Mouse (Mus musculus) heart, embryonic 10.5 days (tissue): ENCODE measurements around the gene Stk11. TPM values are rescaled to one million over a fixed set of nuclear protein-coding genes. Genes with fewer than 3 reads are reported as not detected.
"Not testable (repeated sequence)": the region's sequence is repeated elsewhere in the genome, so short reads cannot be mapped to it uniquely, and the experiment has no call there.

Experiments
- DNase-seq: peaks from one replicate; pipeline ENCODE4 v3.0.0-alpha.2; 2017; ENCODE audit warnings: low spot score
- H3K27ac ChIP-seq: fragments of 300-500 bp; sonication (generic); 2 replicates; pipeline ENCODE4 v1.5.1; 2016; ENCODE audit warnings: mild to moderate bottlenecking
- H3K27me3 ChIP-seq: fragments of 300-500 bp; sonication (generic); 2 replicates; pipeline ENCODE4 v1.6.1; 2016; ENCODE audit warnings: mild to moderate bottlenecking; ENCODE audit not compliant: poor library complexity, insufficient read depth, severe bottlenecking
- H3K36me3 ChIP-seq: fragments of 300-500 bp; sonication (generic); 2 replicates; pipeline ENCODE4 v1.6.1; 2016; ENCODE audit warnings: mild to moderate bottlenecking, moderate library complexity
- H3K4me1 ChIP-seq: fragments of 300-500 bp; sonication (generic); 2 replicates; pipeline ENCODE4 v1.6.1; 2016; ENCODE audit warnings: mild to moderate bottlenecking
- H3K4me3 ChIP-seq: fragments of 300-500 bp; sonication (generic); 2 replicates; pipeline ENCODE4 v1.5.1; 2016; ENCODE audit warnings: mild to moderate bottlenecking, moderate library complexity
- H3K9me3 ChIP-seq: fragments of 300-500 bp; sonication (generic); 2 replicates; pipeline ENCODE4 v1.6.1; 2016; ENCODE audit warnings: mild to moderate bottlenecking, moderate library complexity
- WGBS: fragments of 180-500 bp; shearing (Covaris S2); methylation state at CpG from one replicate; pipeline ENCODE4 v1.1.7; 2016; 5-methylcytosine and 5-hydroxymethylcytosine counted together
- polyA plus RNA-seq: library from polyadenylated mRNA; unstranded; fragments of >200 nt; fragmentation: Nextera tagmentation; extraction: Ambion mirVana; gene quantifications from 2 replicates; pipeline ENCODE4 v1.2.1, GENCODE M21; 2016

The Stk11 gene
- polyA plus RNA-seq, 1 experiment from 2014 or later = 17.8 TPM

DNA sequence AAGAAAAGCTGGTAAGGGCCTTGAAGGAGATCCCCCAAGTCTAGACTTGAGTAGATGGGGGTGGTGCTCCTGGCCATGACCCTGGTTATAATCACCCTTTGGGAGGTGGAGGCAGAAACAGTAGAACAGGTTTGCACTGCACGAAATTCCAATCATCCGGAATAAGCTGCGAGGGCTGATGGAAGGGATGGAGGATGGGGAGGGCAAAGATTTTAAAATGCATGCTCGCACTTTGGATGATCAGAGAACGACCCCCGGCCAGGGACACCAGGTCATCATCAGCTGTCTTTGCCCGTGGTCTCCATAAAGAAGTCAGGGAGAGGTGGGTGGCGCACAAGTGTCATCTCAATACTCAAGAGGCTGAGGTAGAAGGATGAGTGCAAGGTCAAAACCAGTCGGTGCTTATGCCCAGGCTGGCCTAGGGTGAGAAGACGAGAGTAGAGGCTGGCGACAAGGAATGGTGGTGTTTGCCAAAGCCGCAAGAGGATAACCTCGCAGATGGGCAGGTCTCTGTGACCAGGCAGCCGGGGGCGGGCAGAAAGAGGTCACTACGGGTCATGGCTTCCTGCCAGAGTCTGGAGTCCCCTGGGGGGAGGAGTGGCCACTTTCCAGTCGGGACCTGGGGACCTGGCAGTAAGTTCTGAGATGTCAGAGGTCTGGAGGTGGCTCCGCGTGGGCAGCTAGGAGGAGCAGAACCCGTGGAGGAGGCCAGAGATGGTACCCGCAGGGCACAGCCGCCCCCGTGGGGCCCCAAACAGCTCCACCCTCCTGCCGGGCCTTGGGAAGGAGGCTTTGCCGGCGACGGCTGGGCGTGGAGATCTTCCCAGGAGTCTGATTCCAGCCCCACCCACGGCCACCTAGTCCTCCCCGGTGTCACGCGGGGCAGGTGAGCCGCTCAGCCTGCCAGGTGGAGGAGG is 45.1 kb downstream of the Stk11 start:
- H3K4me1 ChIP-seq = peaks cover 97% of the 10 kb centered on the region
- no peaks in the 10 kb centered on the region for H3K9me3 ChIP-seq
- no peaks in the 10 kb centered on the region for H3K27me3 ChIP-seq
- peak overlapping the region; percentile 97 for H3K27ac ChIP-seq
- WGBS = under 1% methylated on average over 33 of the region's 33 CpGs
- peaks cover 20% of the 10 kb centered on the region for H3K36me3 ChIP-seq
- peak overlapping the region; percentile 66 for H3K4me3 ChIP-seq
- peak; percentile 93 for DNase-seq

- peaks cover 97% of the 10 kb centered on the region for H3K4me1 ChIP-seq
- peak overlapping the region; percentile 66 for H3K4me3 ChIP-seq
- H3K9me3 ChIP-seq = no peaks in the 10 kb centered on the region
- peak; percentile 90 for DNase-seq
- 8% methylated on average over 7 of the region's 7 CpGs for WGBS
- peaks cover 10% of the 10 kb centered on the region for H3K36me3 ChIP-seq
- peak overlapping the region; percentile 97 for H3K27ac ChIP-seq
- no peaks in the 10 kb centered on the region for H3K27me3 ChIP-seq
Observed at GRCm38 (mm10) chr10:80161522-80162242, 46.1 kb downstream of the Stk11 start.

GRCm38 (mm10) chr10:80162243-80162608 is 46.6 kb downstream of the Stk11 start:
- peaks cover 96% of the 10 kb centered on the region for H3K4me1 ChIP-seq
- DNase-seq = no peak
- WGBS = 79% methylated on average over 3 of the region's 3 CpGs
- H3K27ac ChIP-seq = peak overlapping the region; percentile 97
- H3K36me3 ChIP-seq = peaks cover 5% of the 10 kb centered on the region
- H3K9me3 ChIP-seq = no peaks in the 10 kb centered on the region
- H3K4me3 ChIP-seq = peak overlapping the region; percentile 4; the same call in 1 of the 2 replicates
- H3K27me3 ChIP-seq = no peaks in the 10 kb centered on the region

- Histone ChIP-seq H3K36me3 (no peaks in the 10 kb centered on the region), H3K4me1 (peaks cover 90% of the 10 kb centered on the region), H3K4me3 (peak overlapping the region; percentile 4; the same call in 1 of the 2 replicates), H3K27me3 (no peaks in the 10 kb centered on the region), H3K27ac (peak overlapping the region; percentile 97), H3K9me3 (no peaks in the 10 kb centered on the region)
- DNase-seq = no peak
- WGBS = 77% methylated on average over 6 of the region's 6 CpGs
Observed at GRCm38 (mm10) chr10:80162716-80163299, 47.2 kb downstream of the Stk11 start.

DNA sequence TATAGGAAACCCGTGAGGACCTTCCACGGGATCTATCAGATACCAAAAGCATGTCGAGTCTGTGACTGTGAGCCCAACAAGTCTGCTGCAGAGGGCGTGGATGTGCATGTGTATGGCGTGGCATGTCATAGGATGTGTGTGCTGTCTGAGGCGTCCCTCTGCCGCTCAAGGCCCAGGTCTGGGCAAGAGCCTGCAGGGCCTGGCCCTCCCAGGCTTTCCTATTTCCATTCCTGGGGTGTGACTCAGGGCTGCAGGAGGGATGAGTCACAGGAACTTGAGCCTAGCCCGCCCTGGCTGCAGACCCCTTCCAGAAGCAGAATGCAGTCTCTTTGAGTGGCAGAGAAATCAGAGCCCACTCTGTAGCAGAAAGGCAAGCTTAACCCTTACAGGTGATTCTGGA is 48.1 kb downstream of the Stk11 start:
- Histone ChIP-seq H3K27me3 (no peaks in the 10 kb centered on the region), H3K27ac (peak overlapping the region; percentile 100), H3K36me3 (no peaks in the 10 kb centered on the region), H3K4me1 (peaks cover 84% of the 10 kb centered on the region), H3K9me3 (no peaks in the 10 kb centered on the region), H3K4me3 (peak overlapping the region; percentile 65)
- 41% methylated on average over 8 of the region's 8 CpGs for WGBS
- DNase-seq = peak; percentile 85

- Histone ChIP-seq H3K36me3 (no peaks in the 10 kb centered on the region), H3K9me3 (no peaks in the 10 kb centered on the region), H3K27ac (peak overlapping the region; percentile 100), H3K4me1 (peaks cover 84% of the 10 kb centered on the region), H3K27me3 (no peaks in the 10 kb centered on the region), H3K4me3 (peak overlapping the region; percentile 65)
- DNase-seq = no peak
- WGBS = 9% methylated on average over 44 of the region's 44 CpGs
Observed at GRCm38 (mm10) chr10:80164161-80164997, 48.8 kb downstream of the Stk11 start.

DNA sequence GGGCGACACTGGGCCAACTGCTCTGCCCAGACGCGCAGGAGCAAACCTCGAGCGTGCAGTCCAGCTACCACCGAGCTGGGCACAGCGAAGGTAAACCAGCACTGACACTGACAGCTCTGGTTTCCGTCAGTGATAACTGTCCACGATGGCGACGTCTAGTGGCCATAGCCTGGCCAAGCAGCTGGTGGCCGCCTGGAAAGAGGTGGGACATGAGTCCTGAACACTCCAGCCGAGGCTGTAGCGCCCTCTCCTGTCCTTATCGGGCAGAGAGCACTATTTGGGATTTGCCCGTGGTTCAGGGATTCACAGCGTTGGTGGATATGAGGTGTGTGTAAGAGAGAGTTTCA is 49.4 kb downstream of the Stk11 start:
- Histone ChIP-seq H3K36me3 (peaks cover 4% of the 10 kb centered on the region), H3K4me1 (peaks cover 80% of the 10 kb centered on the region), H3K9me3 (no peaks in the 10 kb centered on the region), H3K27me3 (no peaks in the 10 kb centered on the region), H3K27ac (peak overlapping the region; percentile 100), H3K4me3 (peak overlapping the region; percentile 65)
- DNase-seq = peak; percentile 98
- WGBS = under 1% methylated on average over 17 of the region's 17 CpGs

DNA sequence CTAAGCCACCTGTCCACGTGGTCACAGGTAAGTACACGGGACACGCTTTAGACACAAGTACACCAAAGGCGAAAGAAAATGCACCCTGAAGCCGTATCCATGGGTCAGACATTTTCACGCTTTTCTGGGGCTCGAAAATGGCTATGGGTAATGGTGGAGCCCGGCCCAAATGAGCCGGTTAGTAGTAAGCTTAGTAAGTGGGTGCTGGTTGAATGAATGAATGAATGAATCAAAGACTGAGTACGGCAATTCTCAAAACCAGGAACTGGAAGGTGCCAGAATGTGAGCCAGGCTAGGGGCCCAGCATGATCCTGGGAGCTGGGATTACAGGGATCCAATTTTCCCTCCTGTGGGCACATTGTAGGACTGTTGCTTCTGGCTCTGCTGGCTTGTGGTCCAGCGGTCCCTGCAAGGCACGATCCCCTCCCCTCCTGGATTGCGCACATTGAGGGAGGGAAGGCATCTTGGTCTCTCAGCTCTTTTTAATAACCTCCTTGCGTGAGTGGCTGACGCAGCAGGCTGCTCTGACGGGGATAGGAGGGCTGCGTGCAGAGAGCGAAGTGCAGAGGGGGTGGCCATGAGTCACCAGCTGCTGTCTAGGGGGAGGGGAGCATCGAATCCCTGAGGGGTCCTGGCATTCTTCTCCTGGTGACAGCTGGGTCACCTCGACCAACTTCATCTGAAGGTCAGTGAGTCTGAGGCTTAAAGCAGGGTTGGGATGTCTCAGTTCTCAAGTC is 50.0 kb downstream of the Stk11 start, which contains the start of gene Cirbp:
Gene Cirbp (plus strand): TSS at position 594 of the 737 bp plus-strand sequence.
- Histone ChIP-seq H3K36me3 (peaks cover 10% of the 10 kb centered on the region), H3K4me3 (peak within 1 kb of the TSS; percentile 92), H3K27ac (peak within 1 kb of the TSS; percentile 100), H3K9me3 (no peaks in the 10 kb centered on the region), H3K27me3 (no peaks in the 10 kb centered on the region), H3K4me1 (peaks cover 79% of the 10 kb centered on the region)
- peak; percentile 93 for DNase-seq
- WGBS = 10% methylated on average over 20 of the region's 20 CpGs

- peaks cover 16% of the 10 kb centered on the region for H3K36me3 ChIP-seq
- H3K27ac ChIP-seq = peak overlapping the region; percentile 100
- peak overlapping the region; percentile 65 for H3K4me3 ChIP-seq
- not testable (repeated sequence) for H3K9me3 ChIP-seq, DNase-seq, H3K27me3 ChIP-seq
- peaks cover 74% of the 10 kb centered on the region for H3K4me1 ChIP-seq
- 77% methylated on average over 4 of the region's 4 CpGs for WGBS
Observed at GRCm38 (mm10) chr10:80166136-80166535, 50.5 kb downstream of the Stk11 start.

- H3K4me3 ChIP-seq = peak overlapping the region; percentile 92
- H3K4me1 ChIP-seq = peaks cover 71% of the 10 kb centered on the region
- no peaks in the 10 kb centered on the region for H3K9me3 ChIP-seq
- WGBS = under 1% methylated on average over 55 of the region's 55 CpGs
- no peaks in the 10 kb centered on the region for H3K27me3 ChIP-seq
- DNase-seq = peak; percentile 100
- peak overlapping the region; percentile 100 for H3K27ac ChIP-seq
- peaks cover 29% of the 10 kb centered on the region for H3K36me3 ChIP-seq
Observed at GRCm38 (mm10) chr10:80167460-80168037, 51.9 kb downstream of the Stk11 start.

GRCm38 (mm10) chr10:80168038-80168661 is 52.5 kb downstream of the Stk11 start:
- peak overlapping the region; percentile 92 for H3K4me3 ChIP-seq
- H3K27me3 ChIP-seq = no peaks in the 10 kb centered on the region
- peaks cover 70% of the 10 kb centered on the region for H3K4me1 ChIP-seq
- H3K27ac ChIP-seq = peak overlapping the region; percentile 100
- peaks cover 29% of the 10 kb centered on the region for H3K36me3 ChIP-seq
- under 1% methylated on average over 48 of the region's 48 CpGs for WGBS
- DNase-seq = peak; percentile 96
- H3K9me3 ChIP-seq = no peaks in the 10 kb centered on the region
